11 mouse cellular contexts compared by ENCODE assay signal in genomic region chr5:134136022-134136421, GRCm38 (mm10).
"Had no signal": no experiment of that assay in that cellular context is flagged by ENCODE, and none has a peak within 500 bp of the region (broad histone marks: within the 10 kb centered on the region; RNA-seq: fewer than 3 reads in every experiment).

No protein-coding gene starts in this region.

- DNase-seq: layer of hippocampus, postnatal 36 days; liver, embryonic 13.5 days; lung, adult 2 months; lung, postnatal 14 days; lung, postnatal 4 days; midbrain, embryonic 14.5 days; thymus, adult 18-20 months; thymus, postnatal 36 days had no signal

- H3K9ac ChIP-seq: intestine, embryonic 15.5 days; liver, embryonic 13.5 days had no signal

- H3K4me3 ChIP-seq: intestine, embryonic 15.5 days; left cerebral cortex, adult 2 months; liver, embryonic 13.5 days had no signal

- H3K4me2 ChIP-seq: intestine, embryonic 15.5 days; liver, embryonic 13.5 days; midbrain, embryonic 11.5 days had no signal

- H3K9me3 ChIP-seq: intestine, embryonic 15.5 days; liver, embryonic 13.5 days had no signal

- H3K36me3 ChIP-seq: liver, embryonic 13.5 days had no signal

- ATAC-seq: intestine, embryonic 15.5 days had no signal

- H3K27me3 ChIP-seq: intestine, embryonic 15.5 days; liver, embryonic 13.5 days had no signal

- H3K27ac ChIP-seq: intestine, embryonic 15.5 days; left cerebral cortex, adult 2 months; liver, embryonic 13.5 days had no signal

- H3K4me1 ChIP-seq: intestine, embryonic 15.5 days; liver, embryonic 13.5 days had no signal
